Mouse (Mus musculus): ENCODE measurements around the gene Spint1.

DNA sequence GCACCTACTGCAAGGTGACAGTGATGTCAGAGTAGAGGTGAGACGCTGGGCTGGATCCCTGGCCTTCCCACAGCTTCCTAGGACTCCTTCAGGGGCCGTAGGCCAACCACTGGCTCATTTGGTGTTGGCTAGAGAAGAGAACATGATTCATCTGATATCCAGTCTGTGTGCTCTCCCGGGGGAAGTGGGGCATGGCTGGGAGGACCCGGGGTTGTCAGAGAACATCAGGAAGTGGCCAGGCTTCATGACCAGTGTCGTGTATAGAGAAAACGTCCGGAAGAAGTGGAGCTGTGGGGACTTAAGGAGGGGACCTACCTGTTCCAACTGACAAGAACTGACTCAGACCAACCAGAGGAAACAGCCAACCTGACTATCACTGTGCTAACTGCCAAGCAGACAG, 8.1 kb downstream of the Spint1 start:
- TF ChIP-seq CTCF (IDR thresholded peaks at IDR 0.05), result no peak
- no peak for TF ChIP-seq EP300 (IDR thresholded peaks at IDR 0.05)

All from lung, postnatal 0 days (tissue).